Mouse (Mus musculus) bone marrow, adult 2 months (tissue): ENCODE data around the gene Odf4.

ENCODE experiments used
- CTCF ChIP-seq: fragments of 200-500 bp; IDR thresholded peaks from 2 replicates; pipeline ENCODE4 v1.5.1; 2011; ENCODE audit warnings: low read length, control low read depth; ENCODE audit not compliant: control insufficient read depth, insufficient read depth
- POLR2A ChIP-seq: fragments of 200-500 bp; IDR thresholded peaks from 2 replicates; pipeline ENCODE4 v1.6.1; 2011; ENCODE audit warnings: low read depth, mild to moderate bottlenecking, control low read depth, low read length, borderline replicate concordance; ENCODE audit not compliant: control insufficient read depth

DNA sequence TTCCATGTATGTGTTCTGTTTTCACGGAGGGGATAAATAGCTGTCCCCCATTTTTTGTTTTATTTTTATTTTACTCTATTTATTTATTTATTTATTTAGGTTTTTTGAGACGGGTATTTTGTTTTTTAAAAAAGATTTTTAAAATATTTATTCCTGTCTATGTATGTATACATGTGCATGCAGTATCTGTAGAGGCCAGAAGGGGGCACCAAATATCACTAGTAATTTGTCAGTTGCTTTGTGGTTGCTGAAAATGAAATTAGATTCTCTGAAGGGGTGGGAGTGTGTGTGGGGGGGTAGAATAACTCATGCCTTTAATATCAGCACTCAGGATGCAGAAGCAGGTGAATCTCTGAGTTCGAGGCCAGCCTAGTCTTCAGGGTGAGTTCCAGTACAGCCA is 39.0 kb upstream of the Odf4 start:
- TF ChIP-seq POLR2A: no peak
- TF ChIP-seq CTCF: no peak
